Mouse (Mus musculus) B cell, adult 62 days (primary cell): ENCODE results near the gene Fam131b. TPM values are rescaled to one million over a fixed set of nuclear protein-coding genes. Genes with fewer than 3 reads are reported as not detected.

Experiments used
- total RNA-seq: library from RNA; stranded (reverse); gene quantifications from 4 replicates; pipeline ENCODE4 v1.2.4, GENCODE M21; 2023

The Fam131b gene
- total RNA-seq, result not detected in 4 replicates

GRCm38 (mm10) chr6:42324482-42325267 lies at the start of gene Fam131b:
Gene Fam131b, minus strand, starts transcription at chr6:42324643.

DNA sequence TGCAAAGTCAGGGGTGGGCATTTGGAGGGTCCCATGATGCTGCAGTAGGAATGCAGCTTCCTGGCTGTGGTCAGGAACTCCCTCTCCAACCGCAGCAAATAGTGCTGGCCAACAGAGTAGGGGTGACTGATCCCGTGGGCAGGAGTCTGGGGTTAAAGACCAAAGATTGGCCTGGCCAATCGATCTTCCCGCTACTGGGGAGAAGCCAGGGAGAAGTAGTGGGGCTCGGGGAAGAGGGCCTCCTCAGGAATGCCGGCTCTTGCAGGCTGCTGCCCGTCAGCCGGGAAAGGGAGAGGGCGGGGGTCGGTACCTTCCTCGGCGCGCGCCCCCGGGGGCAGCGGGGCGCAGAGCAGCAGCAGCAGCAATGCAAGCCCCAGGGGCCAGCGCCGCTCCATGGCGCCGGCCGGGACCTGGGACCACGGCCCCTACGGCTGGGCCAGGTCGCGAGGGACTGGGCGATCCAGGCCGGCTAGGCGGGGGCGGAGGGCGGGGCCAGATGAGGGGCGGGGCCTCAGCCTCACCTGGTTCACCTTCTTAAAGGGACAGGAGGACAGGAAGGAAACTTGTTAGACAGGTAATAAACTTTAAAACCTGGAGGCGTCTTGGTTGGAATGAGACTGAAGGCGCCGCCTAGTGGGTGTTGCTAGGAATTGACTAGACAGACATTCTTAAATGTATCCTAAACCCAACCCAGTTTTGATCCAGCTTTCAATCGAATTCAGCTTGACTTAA lies 48.5 kb upstream of the Fam131b start, which contains the start of gene Epha1:
Epha1 (minus strand) TSS at position 453 of the 732 bp plus-strand sequence.

DNA sequence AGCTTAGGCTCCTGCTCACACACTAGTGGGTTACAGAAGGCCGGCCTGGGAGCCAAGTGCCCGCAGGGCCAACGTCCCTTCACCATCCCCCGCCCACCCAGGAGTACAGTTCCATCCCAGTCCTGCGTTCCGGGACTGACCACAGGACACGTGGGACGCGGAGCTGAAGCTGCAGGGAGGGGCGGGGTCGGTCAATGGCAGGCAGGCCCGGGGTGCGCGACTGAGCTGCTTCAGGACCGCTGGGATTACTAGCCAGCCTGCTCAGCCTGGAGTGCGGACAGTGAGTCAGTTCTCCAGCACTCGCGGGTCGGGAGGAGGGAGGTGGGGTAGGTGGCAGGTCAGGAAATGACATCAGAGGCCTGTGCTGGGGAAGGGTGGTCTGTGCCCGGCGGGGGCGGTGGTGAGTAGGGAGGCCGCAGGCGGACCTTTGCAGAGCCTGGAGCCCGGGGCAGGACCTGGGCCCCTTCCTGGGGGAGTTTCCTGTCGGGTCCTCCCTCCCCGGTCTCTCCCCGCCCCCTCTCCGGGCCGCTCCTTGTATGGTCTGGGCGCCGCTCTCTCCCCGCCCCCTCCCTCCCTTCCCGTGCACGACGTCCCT lies 25.1 kb upstream of the Fam131b start, which contains the start of gene Zyx:
Zyx (plus strand) TSS at position 205 of the 595 bp plus-strand sequence.

DNA sequence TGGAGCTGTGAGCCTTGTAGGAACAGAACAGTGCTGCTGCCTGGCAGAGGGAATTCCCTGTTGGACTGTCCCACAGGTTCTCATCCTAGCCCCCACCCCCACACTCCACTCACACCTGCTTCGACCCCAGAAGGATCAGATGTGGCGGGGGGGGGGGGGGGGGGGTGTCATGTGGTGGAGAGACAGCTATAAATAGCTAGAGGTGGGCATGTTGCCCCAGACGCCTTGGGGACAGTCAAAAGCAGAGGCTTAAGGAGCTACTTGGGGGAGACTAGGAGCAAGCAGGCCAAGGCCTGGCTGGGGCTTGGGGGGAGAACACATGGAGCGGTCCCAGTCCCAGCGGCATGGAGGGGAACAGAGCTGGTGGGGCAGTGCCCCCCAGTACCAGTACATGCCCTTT lies 38.0 kb downstream of the Fam131b start, which contains the start of gene Clcn1:
Clcn1 (plus strand) TSS at position 238 of the 400 bp plus-strand sequence.

Other genes with a start within 250 kb of the Fam131b start
- not detected in 4 replicates for gene Tas2r139, start 183.7 kb downstream of the Fam131b start, total RNA-seq
- gene Tas2r144, start 109.3 kb downstream of the Fam131b start, total RNA-seq, result not detected in 4 replicates
- 2.4 to 7.9 TPM (median 7.5 TPM) in 4 replicates for gene Gstk1, start 78.7 kb downstream of the Fam131b start, total RNA-seq
- gene Tmem139, start 62.7 kb downstream of the Fam131b start, total RNA-seq, result not detected in 4 replicates
- gene Casp2, start 59.7 kb downstream of the Fam131b start, total RNA-seq, result 114 to 127 TPM (median 123 TPM) in 4 replicates
- 1.8 to 2.6 TPM (median 2.1 TPM) in 4 replicates for gene Clcn1, start 38.0 kb downstream of the Fam131b start, total RNA-seq
- gene Zyx, start 25.0 kb upstream of the Fam131b start, total RNA-seq, result 66.3 to 88.0 TPM (median 82.7 TPM) in 4 replicates
- 0.18 to 0.25 TPM in 2 of 4 replicates, not detected in the others for gene Epha1, start 48.6 kb upstream of the Fam131b start, total RNA-seq
- 0.69 to 2.1 TPM (median 0.69 TPM) in 3 of 4 replicates, not detected in the other for gene Tas2r143, start 75.6 kb upstream of the Fam131b start, total RNA-seq
- gene Tas2r135, start 80.8 kb upstream of the Fam131b start, total RNA-seq, result 1.3 TPM in 2 of 4 replicates, not detected in the others
- gene Tas2r126, start 109.9 kb upstream of the Fam131b start, total RNA-seq, result 0.66 to 0.88 TPM in 2 of 4 replicates, not detected in the others
- gene Olfr458, start 140.6 kb upstream of the Fam131b start, total RNA-seq, result not detected in 4 replicates
- not detected in 4 replicates for gene Olfr457, start 151.7 kb upstream of the Fam131b start, total RNA-seq
- gene Olfr456, start 162.6 kb upstream of the Fam131b start, total RNA-seq, result not detected in 4 replicates
- gene Olfr455, start 222.9 kb upstream of the Fam131b start, total RNA-seq, result not detected in 4 replicates